Mouse (Mus musculus): ENCODE data around the gene Vmn2r40.
"Not testable (repeated sequence)": the region's sequence is repeated elsewhere in the genome, so short reads cannot be mapped to it uniquely, and the experiment has no call there.

Gene Vmn2r40

GRCm38 (mm10) chr7:8931335-8931734 lies at the start of gene Vmn2r40:
TSS of gene Vmn2r40 (minus strand) at chr7:8931435.
- not testable (repeated sequence) for DNase-seq
